Mouse (Mus musculus) bone marrow macrophage, adult 2 months (primary cell): Measurements from ENCODE around the gene Rad21l. TPM values are rescaled to one million over a fixed set of nuclear protein-coding genes. Genes with fewer than 3 reads are reported as not detected.

Experiments used
- H3K27ac ChIP-seq: 2 replicates; pipeline ENCODE4 v1.5.1; 2012; ENCODE audit warnings: low read depth, low read length; ENCODE audit not compliant: insufficient read depth
- H3K4me1 ChIP-seq: 2 replicates; pipeline ENCODE4 v1.6.1; 2012; ENCODE audit warnings: low read length; ENCODE audit not compliant: control insufficient read depth, insufficient read depth
- H3K4me3 ChIP-seq: 2 replicates; pipeline ENCODE4 v1.5.1; 2012; ENCODE audit warnings: mild to moderate bottlenecking, low read length, moderate library complexity; ENCODE audit not compliant: insufficient read depth
- CTCF ChIP-seq: IDR thresholded peaks from 2 replicates; pipeline ENCODE4 v1.5.1; 2012; ENCODE audit warnings: low read depth, mild to moderate bottlenecking, low read length, moderate library complexity
- POLR2A ChIP-seq: IDR thresholded peaks from 2 replicates; pipeline ENCODE4 v1.6.1; 2012; ENCODE audit warnings: mild to moderate bottlenecking, low read depth, low read length, borderline replicate concordance
- polyA plus RNA-seq: library from polyadenylated mRNA; stranded (reverse); fragments of >200 nt; gene quantifications from 2 replicates; pipeline ENCODE4 v1.2.4, GENCODE M21; 2012; ENCODE audit not compliant: missing spikeins, insufficient read depth, insufficient read length

Gene Rad21l
- polyA plus RNA-seq, 1 experiment, result not detected

- Histone ChIP-seq H3K27ac (no peak overlapping the region), H3K4me3 (no peak overlapping the region), H3K4me1 (no peaks in the 10 kb centered on the region)
- no peak for TF ChIP-seq CTCF
- TF ChIP-seq POLR2A, result no peak
These were observed 2.6 kb upstream of the Rad21l start for GRCm38 (mm10) chr2:151670968-151671329.

DNA sequence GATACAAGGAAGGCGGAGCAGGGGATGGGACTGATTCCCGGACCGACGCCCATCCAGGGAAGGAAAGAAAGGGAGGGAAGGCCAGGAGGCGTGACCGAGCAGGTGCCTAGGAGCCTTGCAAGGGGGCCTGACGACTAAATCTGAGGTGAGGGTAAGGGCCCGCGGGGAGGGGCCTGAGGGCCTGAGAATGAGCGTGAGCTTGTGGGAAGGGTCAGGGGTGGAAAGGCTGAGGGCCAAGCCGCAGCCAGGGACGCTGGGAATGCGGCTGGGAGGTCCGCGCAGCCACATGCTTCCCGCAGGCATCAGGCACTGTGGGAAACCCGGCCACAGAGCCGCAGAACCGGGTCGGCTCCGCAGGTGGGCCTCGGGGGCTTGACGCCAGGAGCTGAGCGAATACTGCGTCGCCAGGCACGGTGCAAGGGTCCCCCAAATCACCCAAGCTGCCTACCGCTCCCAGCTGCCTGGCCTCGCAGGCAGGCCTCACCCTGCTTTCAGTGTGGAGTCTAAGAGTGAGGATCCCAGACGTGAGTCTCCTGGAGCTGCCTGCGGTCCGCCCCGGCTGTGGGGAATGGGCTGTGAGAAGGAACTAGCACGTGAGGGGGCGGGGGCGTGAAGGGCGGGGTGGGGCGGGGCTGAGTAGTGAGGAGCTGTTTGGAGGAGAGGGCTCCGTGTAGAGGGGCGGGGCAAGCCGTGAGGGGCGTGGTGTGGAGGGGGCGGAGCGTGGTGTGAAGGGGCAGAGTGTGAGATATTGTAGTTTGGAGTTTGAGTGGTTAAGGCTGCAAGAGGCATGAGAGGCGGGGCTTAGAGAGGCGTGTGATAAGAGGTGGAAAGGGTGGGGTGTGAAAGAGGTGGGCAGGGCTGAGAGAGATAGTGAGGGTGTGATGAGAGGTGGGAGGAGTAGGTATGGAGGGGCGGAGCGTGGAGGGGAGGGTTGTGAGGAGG lies 2.0 kb upstream of the Rad21l start:
- no peak overlapping the region for H3K4me3 ChIP-seq
- H3K4me1 ChIP-seq, result no peaks in the 10 kb centered on the region
- no peak overlapping the region for H3K27ac ChIP-seq
- TF ChIP-seq POLR2A, result no peak
- no peak for TF ChIP-seq CTCF

- no peak overlapping the region for H3K27ac ChIP-seq
- no peaks in the 10 kb centered on the region for H3K4me1 ChIP-seq
- H3K4me3 ChIP-seq, result no peak overlapping the region
- no peak for TF ChIP-seq CTCF
- no peak for TF ChIP-seq POLR2A
These were observed 16.3 kb downstream of the Rad21l start for GRCm38 (mm10) chr2:151652053-151652452.

- TF ChIP-seq CTCF, result no peak
- no peak for TF ChIP-seq POLR2A
- no peaks in the 10 kb centered on the region for H3K4me1 ChIP-seq
- H3K4me3 ChIP-seq, result no peak overlapping the region
- no peak overlapping the region for H3K27ac ChIP-seq
These were observed 32.3 kb downstream of the Rad21l start for GRCm38 (mm10) chr2:151636015-151636402.

DNA sequence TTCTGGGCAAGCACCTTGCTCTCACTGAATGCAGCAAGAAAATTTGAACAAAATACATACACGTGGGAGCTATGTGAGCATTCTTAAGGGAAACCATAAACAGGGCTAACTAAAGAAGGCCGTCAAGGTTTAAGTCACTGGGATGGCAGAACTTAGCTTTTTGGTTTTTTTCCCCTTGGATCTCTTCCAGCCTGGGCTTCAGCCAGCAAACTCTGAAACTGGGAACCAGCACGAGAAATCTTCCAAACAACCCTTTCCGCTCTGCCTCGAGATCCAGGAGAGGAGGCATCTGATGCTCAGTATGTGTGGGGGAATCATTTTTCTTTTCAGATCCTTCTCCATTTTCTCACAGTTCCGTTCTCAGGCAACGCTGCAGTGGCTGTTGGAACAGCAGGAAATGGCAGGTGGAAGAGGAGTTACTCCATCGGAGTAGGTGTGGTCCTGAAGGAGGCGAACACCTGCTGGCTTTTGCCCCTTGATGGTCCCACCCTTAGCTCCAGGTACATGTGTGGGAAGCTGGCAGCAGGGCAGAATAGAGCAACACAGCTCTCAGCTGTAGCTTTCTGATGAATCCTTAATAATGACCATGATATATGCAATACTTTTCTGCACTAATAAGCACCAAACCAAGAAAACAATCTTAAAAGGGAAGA lies 32.8 kb downstream of the Rad21l start:
- TF ChIP-seq CTCF, result no peak
- TF ChIP-seq POLR2A, result no peak
- Histone ChIP-seq H3K27ac (no peak overlapping the region), H3K4me3 (no peak overlapping the region), H3K4me1 (no peaks in the 10 kb centered on the region)

DNA sequence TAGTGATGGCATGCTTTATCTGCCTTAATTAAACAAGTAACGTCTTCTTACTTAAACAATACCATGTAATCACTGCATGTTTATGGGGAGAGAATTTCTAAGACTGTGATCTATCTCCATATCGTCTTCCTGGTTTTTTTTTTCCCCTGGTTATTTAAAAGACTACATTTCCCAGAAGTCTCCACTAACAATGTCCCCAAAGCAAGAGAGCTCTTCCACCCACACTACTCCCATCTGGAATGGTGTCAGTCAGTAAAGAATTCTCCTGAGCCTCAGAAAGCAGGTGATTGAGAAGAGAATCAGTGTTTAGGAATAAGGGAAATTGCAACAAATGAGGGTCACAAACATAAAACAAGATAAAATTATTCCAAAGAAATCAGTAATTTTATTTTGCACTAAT lies 33.4 kb downstream of the Rad21l start:
- no peaks in the 10 kb centered on the region for H3K4me1 ChIP-seq
- H3K4me3 ChIP-seq, result no peak overlapping the region
- H3K27ac ChIP-seq, result no peak overlapping the region
- no peak for TF ChIP-seq CTCF

- TF ChIP-seq POLR2A, result no peak
- TF ChIP-seq CTCF, result no peak
These were observed 35.4 kb downstream of the Rad21l start for GRCm38 (mm10) chr2:151632982-151633381.

GRCm38 (mm10) chr2:151632159-151632814 lies 36.0 kb downstream of the Rad21l start, which contains the start of gene Snph:
TSS of gene Snph (minus strand) at chr2:151632593.
- no peak within 1 kb of the TSS for H3K27ac ChIP-seq
- no peaks in the 10 kb centered on the region for H3K4me1 ChIP-seq
- TF ChIP-seq CTCF, result no peak
- TF ChIP-seq POLR2A, result no peak
- peak within 1 kb of the TSS; percentile 46 for H3K4me3 ChIP-seq

More at GRCm38 (mm10) chr2:151632982-151633381, 35.4 kb downstream of the Rad21l start:
- Histone ChIP-seq H3K4me1 (no peaks in the 10 kb centered on the region), H3K27ac (no peak overlapping the region), H3K4me3 (no peak overlapping the region)

DNA sequence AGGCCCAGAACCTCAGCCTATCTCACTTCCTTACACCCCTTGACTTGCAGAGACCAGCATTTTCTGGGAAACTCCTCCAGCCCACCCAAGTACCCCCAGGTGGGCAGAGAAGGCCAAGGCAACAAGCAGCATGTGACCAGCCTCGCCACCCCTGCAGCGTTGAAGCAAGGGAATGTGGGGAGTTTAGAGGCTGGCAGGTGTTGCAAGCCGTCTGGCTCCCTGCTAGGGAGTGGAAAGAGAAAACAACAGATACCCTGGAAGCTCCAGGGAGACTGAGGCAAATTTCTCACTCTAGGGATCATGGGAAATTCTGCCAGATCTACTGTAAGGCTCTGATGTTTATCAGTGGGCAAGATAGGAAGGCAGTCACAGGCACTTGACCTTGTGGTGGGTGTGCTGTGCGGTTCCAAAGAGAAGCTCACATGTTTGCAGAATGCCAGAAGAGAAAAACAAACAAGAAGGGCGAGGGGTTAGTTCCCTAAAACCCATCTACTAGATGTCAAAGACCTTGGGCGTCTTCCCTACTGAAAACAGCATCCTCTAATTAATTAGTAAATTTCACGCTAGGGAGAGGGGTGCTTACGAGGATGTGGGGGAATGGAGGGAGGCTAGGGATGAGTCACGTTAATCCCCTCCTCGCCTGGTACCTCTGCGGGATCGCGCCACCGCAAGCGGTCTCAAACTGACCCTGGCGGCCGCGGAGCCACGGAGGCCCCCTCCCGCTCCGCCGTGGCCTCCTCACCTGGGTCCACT lies 36.8 kb downstream of the Rad21l start:
- no peak overlapping the region for H3K27ac ChIP-seq
- no peaks in the 10 kb centered on the region for H3K4me1 ChIP-seq
- TF ChIP-seq POLR2A (no peak), CTCF (no peak)
- H3K4me3 ChIP-seq, result peak overlapping the region; percentile 46
